Mouse (Mus musculus) forebrain, postnatal 0 days (tissue): ENCODE data around the gene Casp6. TPM values are rescaled to one million over a fixed set of nuclear protein-coding genes. Genes with fewer than 3 reads are reported as not detected.

ENCODE experiments used
- ATAC-seq: fragments of 200-750 bp; cut with Nextera tagmentation; 2 replicates; pipeline ENCODE4 v1.8.0; 2017; ENCODE audit warnings: mild to moderate bottlenecking, moderate library complexity
- DNase-seq: peaks from one replicate; pipeline ENCODE4 v3.0.0-alpha.2; 2015
- H3K27ac ChIP-seq: fragments of 300-500 bp; sonication (generic); 2 replicates; pipeline ENCODE4 v1.5.1; 2014; ENCODE audit warnings: low read depth, mild to moderate bottlenecking, antibody characterized with exemption, low read length, moderate library complexity, mixed read lengths
- H3K27me3 ChIP-seq: fragments of 300-500 bp; sonication (generic); 2 replicates; pipeline ENCODE4 v1.6.1; 2014; ENCODE audit warnings: mild to moderate bottlenecking, low read length, mixed read lengths; ENCODE audit not compliant: insufficient read depth
- H3K36me3 ChIP-seq: fragments of 300-500 bp; sonication (generic); 2 replicates; pipeline ENCODE4 v1.6.1; 2014; ENCODE audit warnings: mild to moderate bottlenecking, moderate library complexity; ENCODE audit not compliant: insufficient read depth
- H3K4me1 ChIP-seq: fragments of 300-500 bp; sonication (generic); 2 replicates; pipeline ENCODE4 v1.6.1; 2014; ENCODE audit warnings: antibody characterized with exemption; ENCODE audit not compliant: insufficient read depth
- H3K4me2 ChIP-seq: fragments of 300-500 bp; sonication (generic); 2 replicates; pipeline ENCODE4 v1.6.1; 2014; ENCODE audit warnings: low read depth, mild to moderate bottlenecking, moderate library complexity
- H3K4me3 ChIP-seq: fragments of 300-500 bp; sonication (generic); 2 replicates; pipeline ENCODE4 v1.5.1; 2014; ENCODE audit warnings: low read depth, low read length, mixed read lengths
- H3K9ac ChIP-seq: fragments of 300-500 bp; sonication (generic); 2 replicates; pipeline ENCODE4 v1.6.1; 2014; ENCODE audit warnings: mild to moderate bottlenecking
- H3K9me3 ChIP-seq: fragments of 300-500 bp; sonication (generic); 2 replicates; pipeline ENCODE4 v1.6.1; 2016; ENCODE audit warnings: low read length
- CTCF ChIP-seq: sonication (generic); IDR thresholded peaks from 2 replicates; pipeline ENCODE4 v1.5.1; 2016; ENCODE audit warnings: antibody characterized with exemption, control low read depth, low read depth
- WGBS: fragments of 180-500 bp; shearing (Covaris S2); extraction: QIAGEN DNeasy Blood & Tissue Kit; methylation state at CpG from one replicate; pipeline ENCODE4 v1.1.7; 2014; 5-methylcytosine and 5-hydroxymethylcytosine counted together
- polyA plus RNA-seq: library from polyadenylated mRNA; unstranded; fragments of >200 nt; fragmentation: Nextera tagmentation; extraction: Ambion mirVana; gene quantifications from 2 replicates; pipeline ENCODE4 v1.2.1, GENCODE M21; 2015
- total RNA-seq: library from RNA; depleted of rRNA; stranded (reverse); fragments of >200 nt; gene quantifications from 2 replicates; pipeline ENCODE4 v1.2.3, GENCODE M21; 2014

Casp6 gene
- total and polyA plus RNA-seq, 2 experiments from 2014 or later = 4.6 to 17.6 TPM

GRCm38 (mm10) chr3:129898886-129899285, 2.3 kb upstream of the Casp6 start:
- H3K27ac ChIP-seq = no peak overlapping the region
- H3K9ac ChIP-seq = no peak overlapping the region
- peaks cover 10% of the 10 kb centered on the region for H3K36me3 ChIP-seq
- no peak overlapping the region for H3K4me2 ChIP-seq
- H3K27me3 ChIP-seq = no peaks in the 10 kb centered on the region
- no peak for DNase-seq
- no peak overlapping the region for H3K4me3 ChIP-seq
- H3K4me1 ChIP-seq = peaks cover 8% of the 10 kb centered on the region; the same call in 1 of the 2 replicates
- no peak for TF ChIP-seq CTCF
- H3K9me3 ChIP-seq = no peaks in the 10 kb centered on the region
- 65% methylated on average over 4 of the region's 4 CpGs for WGBS
- ATAC-seq = no peak

DNA sequence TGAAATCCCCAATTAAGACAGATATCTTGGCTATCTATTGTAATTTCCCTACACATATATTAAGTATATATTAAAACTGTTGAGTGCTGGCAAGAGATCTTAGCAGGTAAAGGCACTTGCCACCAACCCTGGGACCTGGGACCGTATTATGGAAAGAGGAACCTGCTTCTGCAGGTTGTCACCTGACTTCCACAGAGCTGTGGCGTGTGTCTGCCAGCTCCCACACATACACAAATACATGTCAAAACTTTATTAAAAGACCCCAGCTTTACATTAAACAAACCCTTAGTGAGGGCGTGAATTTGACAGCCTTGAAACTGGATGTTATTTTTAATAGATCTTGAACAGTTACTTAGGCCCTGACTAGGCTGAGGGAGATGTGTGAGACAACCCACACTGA, 2.1 kb downstream of the Casp6 start:
- ATAC-seq (no peak), DNase-seq (no peak)
- no peak overlapping the region for H3K4me2 ChIP-seq
- no peaks in the 10 kb centered on the region for H3K36me3 ChIP-seq
- H3K4me1 ChIP-seq = peaks cover 8% of the 10 kb centered on the region; the same call in 1 of the 2 replicates
- no peak overlapping the region for H3K27ac ChIP-seq
- WGBS = 95% methylated on average over 3 of the region's 3 CpGs
- TF ChIP-seq CTCF = no peak
- H3K9me3 ChIP-seq = no peaks in the 10 kb centered on the region
- H3K27me3 ChIP-seq = no peaks in the 10 kb centered on the region
- H3K4me3 ChIP-seq = no peak overlapping the region
- H3K9ac ChIP-seq = no peak overlapping the region

DNA sequence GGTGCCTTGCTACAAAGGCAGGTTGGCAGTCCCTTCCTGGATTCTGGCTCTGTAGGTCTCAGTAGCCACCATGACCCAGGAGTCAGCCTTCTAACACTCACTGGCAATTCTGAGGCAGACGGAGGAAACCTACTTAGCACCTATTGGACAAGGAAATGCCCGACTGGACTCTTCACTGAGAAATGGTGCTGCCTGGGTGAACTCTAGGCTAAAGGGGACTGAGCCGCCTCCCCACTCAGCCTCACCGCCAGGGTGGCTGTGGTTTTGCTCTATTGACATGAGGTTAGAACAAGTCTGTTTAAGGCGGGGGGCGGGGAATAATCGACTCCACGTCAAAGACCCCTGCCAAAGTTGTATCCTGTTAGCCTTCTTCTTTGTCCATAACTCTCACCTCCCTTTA, 2.6 kb downstream of the Casp6 start:
- no peak overlapping the region for H3K4me3 ChIP-seq
- no peak overlapping the region for H3K9ac ChIP-seq
- H3K36me3 ChIP-seq = no peaks in the 10 kb centered on the region; the same call in 1 of the 2 replicates
- H3K4me2 ChIP-seq = no peak overlapping the region
- H3K27ac ChIP-seq = no peak overlapping the region
- TF ChIP-seq CTCF = no peak
- H3K9me3 ChIP-seq = no peaks in the 10 kb centered on the region
- DNase-seq (no peak), ATAC-seq (no peak)
- 84% methylated on average over 8 of the region's 8 CpGs for WGBS
- H3K4me1 ChIP-seq = peaks cover 8% of the 10 kb centered on the region; the same call in 1 of the 2 replicates
- H3K27me3 ChIP-seq = no peaks in the 10 kb centered on the region

- Histone ChIP-seq H3K27ac (no peak overlapping the region), H3K9ac (no peak overlapping the region), H3K4me3 (no peak overlapping the region), H3K4me1 (peaks cover 8% of the 10 kb centered on the region; the same call in 1 of the 2 replicates), H3K9me3 (no peaks in the 10 kb centered on the region), H3K27me3 (no peaks in the 10 kb centered on the region), H3K36me3 (peaks cover 6% of the 10 kb centered on the region; the same call in 1 of the 2 replicates), H3K4me2 (no peak overlapping the region)
- ATAC-seq = no peak
- TF ChIP-seq CTCF = no peak
- WGBS = 91% methylated on average over 7 of the region's 7 CpGs
- no peak for DNase-seq
These were observed 3.3 kb downstream of the Casp6 start for GRCm38 (mm10) chr3:129904381-129905132.

- 93% methylated on average over 14 of the region's 14 CpGs for WGBS
- ATAC-seq = no peak
- Histone ChIP-seq H3K27me3 (no peaks in the 10 kb centered on the region), H3K4me1 (no peaks in the 10 kb centered on the region), H3K4me2 (no peak overlapping the region), H3K9ac (no peak overlapping the region), H3K27ac (no peak overlapping the region), H3K9me3 (no peaks in the 10 kb centered on the region), H3K4me3 (no peak overlapping the region), H3K36me3 (peaks cover 15% of the 10 kb centered on the region)
- DNase-seq = no peak
- TF ChIP-seq CTCF = no peak
These were observed 10.8 kb downstream of the Casp6 start for GRCm38 (mm10) chr3:129912025-129912424.

DNA sequence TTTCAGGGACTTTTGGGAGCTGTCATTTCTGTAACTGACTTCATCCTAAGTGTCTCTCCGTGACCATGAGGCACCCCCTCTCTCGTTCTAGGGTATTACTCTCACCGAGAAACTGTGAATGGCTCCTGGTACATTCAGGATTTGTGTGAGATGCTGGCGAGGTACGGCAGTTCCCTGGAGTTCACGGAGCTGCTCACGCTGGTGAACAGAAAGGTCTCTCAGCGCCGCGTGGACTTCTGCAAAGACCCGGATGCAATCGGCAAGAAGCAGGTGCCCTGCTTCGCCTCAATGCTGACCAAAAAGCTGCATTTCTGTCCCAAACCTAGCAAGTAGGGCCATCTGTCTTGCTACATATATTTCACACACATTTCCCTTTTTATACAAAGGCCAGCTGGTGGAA, 12.0 kb downstream of the Casp6 start:
- H3K27me3 ChIP-seq = no peaks in the 10 kb centered on the region
- H3K27ac ChIP-seq = no peak overlapping the region
- no peak for TF ChIP-seq CTCF
- H3K4me2 ChIP-seq = no peak overlapping the region
- peaks cover 15% of the 10 kb centered on the region for H3K36me3 ChIP-seq
- DNase-seq = no peak
- no peaks in the 10 kb centered on the region for H3K9me3 ChIP-seq
- WGBS = 89% methylated on average over 13 of the region's 13 CpGs
- no peak overlapping the region for H3K9ac ChIP-seq
- H3K4me3 ChIP-seq = no peak overlapping the region
- no peaks in the 10 kb centered on the region for H3K4me1 ChIP-seq
- ATAC-seq = no peak

GRCm38 (mm10) chr3:129917424-129917823, 16.2 kb downstream of the Casp6 start:
- Histone ChIP-seq H3K27ac (no peak overlapping the region), H3K36me3 (no peaks in the 10 kb centered on the region), H3K27me3 (no peaks in the 10 kb centered on the region), H3K9me3 (no peaks in the 10 kb centered on the region), H3K4me1 (no peaks in the 10 kb centered on the region), H3K4me2 (no peak overlapping the region), H3K4me3 (no peak overlapping the region), H3K9ac (no peak overlapping the region)
- ATAC-seq (no peak), DNase-seq (no peak)
- no peak for TF ChIP-seq CTCF
- WGBS = 83% methylated on average over 3 of the region's 3 CpGs
